Mouse (Mus musculus): Measurements from ENCODE around the gene Pim1. TPM values are rescaled to one million over a fixed set of nuclear protein-coding genes. Genes with fewer than 3 reads are reported as not detected.
"Not testable (repeated sequence)": the region's sequence is repeated elsewhere in the genome, so short reads cannot be mapped to it uniquely, and the experiment has no call there.

Gene Pim1
- polyA plus RNA-seq, 1 experiment from 2014 or later = 32.2 TPM

DNA sequence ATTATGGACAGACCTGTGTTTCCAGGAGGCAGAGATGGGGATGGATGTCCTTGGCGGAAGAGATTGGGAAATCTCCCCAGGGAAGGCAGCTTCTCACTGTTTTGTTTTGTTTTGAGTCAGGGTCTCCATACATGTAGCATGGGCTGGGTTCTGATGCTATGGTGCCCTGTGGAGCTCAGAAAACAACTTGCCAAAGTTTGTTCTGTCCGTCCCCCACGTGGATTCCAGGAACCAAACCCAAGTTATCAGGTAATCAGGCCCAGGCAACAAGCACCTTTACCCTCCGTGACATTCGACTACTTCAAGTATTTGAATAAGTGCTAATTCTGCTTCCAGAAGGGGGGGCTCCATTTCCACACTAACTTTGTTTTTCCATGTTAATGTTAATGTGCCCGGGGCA, 9.0 kb downstream of the Pim1 start:
- peak overlapping the region; percentile 64 for H3K27ac ChIP-seq
- H3K4me3 ChIP-seq = no peak overlapping the region
- DNase-seq (ENCODE audit: extremely low spot score, low spot score) = no peak
- H3K36me3 ChIP-seq (replicated peaks) = peaks cover 17% of the 10 kb centered on the region
- 81% methylated on average over 6 of the region's 6 CpGs for WGBS
- no peaks in the 10 kb centered on the region for H3K9me3 ChIP-seq
- peaks cover 23% of the 10 kb centered on the region for H3K27me3 ChIP-seq (ENCODE audit: poor library complexity, severe bottlenecking)
- peaks cover 15% of the 10 kb centered on the region for H3K4me1 ChIP-seq

DNA sequence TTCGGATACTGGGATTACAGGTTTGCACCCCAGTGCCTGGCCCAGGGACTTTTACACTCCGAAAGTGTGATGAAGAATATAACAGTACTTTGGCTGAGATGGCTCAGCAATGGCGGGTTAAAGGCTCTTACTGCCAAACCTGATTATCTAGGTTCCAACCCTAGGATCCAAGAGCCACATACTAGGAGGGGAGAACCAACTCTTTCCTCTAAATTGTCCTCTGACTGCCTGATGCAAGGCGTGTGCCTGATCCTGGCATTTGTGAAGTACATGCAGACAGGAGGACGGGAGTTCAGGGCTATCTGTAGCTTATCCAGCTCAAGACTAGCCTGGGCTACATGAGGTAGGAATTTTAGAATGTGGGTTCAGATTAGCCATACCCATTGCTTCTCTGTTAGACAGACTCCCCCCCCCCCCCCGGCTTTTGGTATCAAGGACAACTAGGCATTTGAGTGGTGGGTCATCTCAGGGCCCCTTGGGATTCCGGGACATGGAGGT, 9.7 kb downstream of the Pim1 start:
- H3K4me1 ChIP-seq = peaks cover 9% of the 10 kb centered on the region
- H3K36me3 ChIP-seq (replicated peaks) = peaks cover 10% of the 10 kb centered on the region
- DNase-seq (ENCODE audit: extremely low spot score, low spot score) = no peak
- no peaks in the 10 kb centered on the region for H3K9me3 ChIP-seq
- WGBS = 81% methylated on average over 7 of the region's 7 CpGs
- H3K27ac ChIP-seq = peak overlapping the region; percentile 64
- H3K27me3 ChIP-seq (ENCODE audit: poor library complexity, severe bottlenecking) = peaks cover 23% of the 10 kb centered on the region
- H3K4me3 ChIP-seq = no peak overlapping the region

DNA sequence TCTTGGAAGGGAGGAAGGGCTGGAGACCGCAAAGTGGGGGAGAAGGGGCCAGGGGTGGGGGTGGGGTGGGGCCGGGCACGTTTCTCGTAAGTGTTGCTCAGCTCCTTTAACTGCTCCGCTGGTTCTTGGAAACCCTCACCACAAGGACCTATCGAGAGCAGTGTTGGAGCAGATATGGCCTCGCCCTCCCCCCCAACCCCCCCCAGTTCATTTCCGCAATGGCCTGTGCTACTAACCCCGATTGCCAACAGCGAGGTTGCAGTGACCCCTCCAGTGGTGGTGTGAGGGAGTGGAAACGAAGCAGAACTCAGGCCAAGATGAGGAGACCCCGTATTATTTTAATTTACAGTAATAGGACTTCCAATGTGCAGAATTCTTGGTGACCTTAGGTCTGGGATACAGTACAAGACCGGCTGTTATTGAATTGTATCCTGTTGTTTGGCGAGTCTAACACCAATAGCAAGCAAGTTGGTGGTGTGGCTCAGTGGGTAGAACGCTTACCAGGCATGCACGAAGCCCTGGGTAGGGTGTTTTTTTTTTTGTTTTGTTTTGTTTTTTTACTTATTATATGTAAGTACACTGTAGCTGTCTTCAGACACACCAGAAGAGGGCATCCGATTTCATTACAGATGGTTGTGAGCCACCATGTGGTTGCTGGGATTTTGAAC, 10.4 kb downstream of the Pim1 start:
- H3K4me3 ChIP-seq = no peak overlapping the region
- 81% methylated on average over 17 of the region's 17 CpGs for WGBS
- no peak for DNase-seq (ENCODE audit: extremely low spot score, low spot score)
- H3K9me3 ChIP-seq = no peaks in the 10 kb centered on the region
- peaks cover 9% of the 10 kb centered on the region for H3K4me1 ChIP-seq
- peak overlapping the region; percentile 64; the same call in 1 of the 2 replicates for H3K27ac ChIP-seq
- peaks cover 7% of the 10 kb centered on the region for H3K36me3 ChIP-seq (replicated peaks)
- peaks cover 23% of the 10 kb centered on the region for H3K27me3 ChIP-seq (ENCODE audit: poor library complexity, severe bottlenecking)

DNA sequence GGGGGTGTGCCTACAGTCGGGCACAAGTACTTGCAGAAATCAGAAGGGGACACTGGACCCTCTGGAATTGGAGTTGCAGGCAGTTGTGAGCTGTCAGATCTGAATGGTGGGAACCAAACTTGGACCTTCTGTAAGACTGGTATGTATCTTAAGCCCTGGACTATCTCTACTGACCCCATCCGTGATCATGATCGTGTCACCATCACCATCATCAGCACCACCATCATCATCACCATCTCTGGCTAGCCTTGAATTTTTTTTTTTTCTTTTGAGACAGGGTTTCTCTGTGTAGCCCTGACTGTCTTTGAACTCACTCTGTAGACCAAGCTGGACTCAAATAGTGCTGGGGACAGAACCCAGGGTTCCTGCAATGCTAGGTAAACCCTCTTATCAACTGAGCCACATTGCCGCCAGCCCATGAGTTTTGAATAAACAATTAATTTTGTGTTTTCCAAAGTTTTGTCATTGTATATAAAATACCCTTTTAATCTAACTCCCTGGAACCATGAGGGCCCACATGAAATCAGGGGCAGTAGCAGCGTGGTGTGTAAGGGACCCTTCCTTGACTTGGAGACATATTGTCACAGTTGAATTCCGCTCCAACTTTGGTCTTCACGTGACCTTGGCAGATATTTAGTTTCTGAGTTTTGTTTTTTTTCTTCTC, 11.6 kb downstream of the Pim1 start:
- no peak for DNase-seq (ENCODE audit: extremely low spot score, low spot score)

DNA sequence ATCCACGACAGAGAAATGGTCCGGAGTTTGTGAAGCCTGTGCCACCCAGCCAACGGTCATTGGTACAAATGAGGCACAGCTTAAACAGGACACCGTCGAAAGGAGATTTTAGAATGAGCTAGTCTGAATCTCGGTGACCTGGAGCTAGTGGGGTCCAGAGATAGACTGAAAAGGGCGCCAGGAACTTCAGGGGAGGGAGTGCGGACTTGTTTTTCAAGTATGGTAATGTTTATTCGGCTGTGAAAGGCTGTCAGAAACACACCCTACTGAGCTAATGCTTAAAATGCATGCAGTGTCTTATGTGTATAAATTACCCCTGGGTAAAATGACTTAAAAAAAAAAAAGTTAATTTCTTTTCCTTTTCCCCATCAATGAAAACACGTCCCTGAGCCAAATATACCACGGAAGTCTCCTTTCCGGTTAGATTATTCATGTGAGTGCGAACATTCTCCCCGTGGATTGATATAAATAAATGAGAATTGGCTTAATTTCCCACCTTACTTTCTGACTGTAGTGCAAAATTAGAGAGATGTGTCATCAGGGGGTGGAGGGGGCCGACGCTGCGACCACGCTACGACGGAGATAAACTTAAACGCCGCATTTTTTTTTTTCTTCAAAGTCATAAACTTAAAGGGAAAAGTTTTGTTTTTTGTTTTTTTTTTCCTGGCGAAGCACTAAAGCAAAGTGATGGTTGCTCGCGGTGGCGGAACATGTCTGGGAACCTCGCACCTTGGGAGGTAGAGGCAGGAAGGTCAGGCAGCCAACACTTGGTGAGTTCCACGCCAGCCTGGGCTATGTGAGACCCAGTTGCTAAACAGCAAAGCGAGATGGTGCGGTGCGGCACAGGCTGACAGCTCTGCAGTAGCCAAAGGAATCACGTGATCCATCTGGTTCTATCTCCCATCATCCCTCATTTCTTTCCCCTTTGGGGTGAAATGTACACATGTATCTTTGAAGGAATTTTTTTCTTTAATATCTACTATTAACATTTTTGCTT, 12.4 kb downstream of the Pim1 start:
- peak overlapping the region; percentile 19; the same call in 1 of the 2 replicates for H3K4me3 ChIP-seq
- peaks cover 8% of the 10 kb centered on the region for H3K4me1 ChIP-seq
- H3K27ac ChIP-seq = no peak overlapping the region
- no peaks in the 10 kb centered on the region for H3K9me3 ChIP-seq
- H3K27me3 ChIP-seq (ENCODE audit: poor library complexity, severe bottlenecking) = peaks cover 23% of the 10 kb centered on the region
- H3K36me3 ChIP-seq (replicated peaks) = no peaks in the 10 kb centered on the region
- no peak for DNase-seq (ENCODE audit: extremely low spot score, low spot score)
- 22% methylated on average over 32 of the region's 32 CpGs for WGBS

More for the DNA sequence above, 11.6 kb downstream of the Pim1 start:
- Histone ChIP-seq H3K27ac (no peak overlapping the region), H3K27me3 (ENCODE audit: poor library complexity, severe bottlenecking) (peaks cover 23% of the 10 kb centered on the region), H3K4me3 (no peak overlapping the region), H3K4me1 (peaks cover 9% of the 10 kb centered on the region), H3K9me3 (no peaks in the 10 kb centered on the region), H3K36me3 (replicated peaks) (no peaks in the 10 kb centered on the region)
- 79% methylated on average over 7 of the region's 7 CpGs for WGBS

DNA sequence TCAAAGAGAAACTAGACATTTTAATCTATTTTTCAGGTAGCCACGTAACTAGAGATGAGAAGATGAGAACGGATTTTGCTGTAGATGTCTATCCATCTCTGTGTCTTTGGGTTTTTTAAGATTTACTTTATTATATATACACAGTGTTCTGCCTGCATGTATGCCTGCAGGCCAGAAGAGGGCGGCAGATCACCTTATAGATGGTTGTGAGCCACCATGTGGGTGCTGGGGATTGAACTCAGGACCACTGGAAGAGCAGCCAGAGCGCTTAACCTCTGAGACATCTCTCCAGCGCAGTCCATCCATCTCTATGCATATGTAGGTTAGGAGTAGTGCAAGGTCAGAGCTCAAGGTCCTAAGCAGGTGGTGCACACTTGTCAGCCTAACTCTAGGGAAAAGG, 13.1 kb downstream of the Pim1 start:
- Histone ChIP-seq H3K4me1 (peaks cover 6% of the 10 kb centered on the region), H3K36me3 (replicated peaks) (no peaks in the 10 kb centered on the region), H3K27me3 (ENCODE audit: poor library complexity, severe bottlenecking) (peaks cover 23% of the 10 kb centered on the region), H3K9me3 (no peaks in the 10 kb centered on the region), H3K4me3 (no peak overlapping the region), H3K27ac (no peak overlapping the region)
- WGBS = 78% methylated on average over 5 of the region's 5 CpGs
- no peak for DNase-seq (ENCODE audit: extremely low spot score, low spot score)

DNA sequence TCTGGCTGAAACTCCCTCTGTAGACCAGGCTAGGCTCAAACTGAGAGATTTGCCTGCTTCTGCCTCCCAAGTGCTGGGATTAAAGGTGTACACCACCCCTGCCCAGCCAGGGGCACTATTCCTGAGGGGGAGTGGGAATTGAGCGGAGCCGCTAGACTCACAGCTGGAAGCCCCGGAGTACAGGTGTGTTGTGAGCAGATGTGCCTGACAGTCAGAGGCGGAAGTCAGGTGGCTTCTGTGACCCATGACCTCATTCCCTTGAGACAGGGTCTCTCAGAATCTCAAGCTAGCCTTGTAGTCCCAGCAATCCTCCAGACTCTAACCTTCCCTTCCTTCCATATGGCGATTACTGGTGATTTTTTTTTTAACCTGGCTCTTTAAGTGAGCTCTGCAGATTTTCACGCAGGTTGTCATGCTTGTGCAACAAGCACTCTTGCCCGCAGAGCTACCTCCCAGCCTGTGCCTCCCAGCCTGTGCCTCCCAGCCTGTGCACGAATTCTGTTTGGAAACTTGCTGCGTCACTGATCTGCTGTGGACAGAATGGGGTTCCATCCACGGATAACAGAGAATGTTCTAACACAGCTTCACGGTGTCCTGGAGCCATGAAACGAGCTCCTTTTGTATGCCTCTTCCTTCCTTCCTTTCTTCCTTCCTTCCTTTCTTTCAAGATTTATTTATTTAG, 18.5 kb downstream of the Pim1 start:
- no peaks in the 10 kb centered on the region for H3K36me3 ChIP-seq (replicated peaks)
- H3K4me1 ChIP-seq = peaks cover 9% of the 10 kb centered on the region
- H3K4me3 ChIP-seq = no peak overlapping the region
- DNase-seq (ENCODE audit: extremely low spot score, low spot score) = no peak
- no peaks in the 10 kb centered on the region for H3K9me3 ChIP-seq
- peak overlapping the region; percentile 44 for H3K27ac ChIP-seq
- H3K27me3 ChIP-seq (ENCODE audit: poor library complexity, severe bottlenecking) = no peaks in the 10 kb centered on the region; the same call in 1 of the 2 replicates
- 79% methylated on average over 12 of the region's 12 CpGs for WGBS

DNA sequence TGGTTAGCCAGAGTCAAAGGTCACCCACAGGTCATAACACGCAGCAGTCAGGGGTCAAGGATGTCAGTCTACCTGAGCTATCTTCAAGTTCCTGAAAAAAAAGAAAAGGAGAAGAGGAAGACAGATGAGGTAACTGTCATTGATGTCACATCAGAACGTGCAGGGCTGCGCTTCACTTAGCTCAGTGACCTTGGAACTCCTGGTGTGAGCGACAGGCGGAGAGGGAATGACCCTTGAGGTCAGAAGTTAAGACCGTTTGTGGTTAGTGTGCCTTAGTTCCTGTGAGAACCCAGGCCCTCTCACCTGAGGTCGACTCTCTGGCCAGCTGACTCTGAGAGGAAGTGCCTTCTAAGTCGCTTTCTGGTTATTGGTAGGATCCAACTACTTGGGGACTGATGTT, 20.1 kb downstream of the Pim1 start:
- Histone ChIP-seq H3K4me3 (no peak overlapping the region), H3K4me1 (peaks cover 13% of the 10 kb centered on the region), H3K9me3 (no peaks in the 10 kb centered on the region), H3K27me3 (ENCODE audit: poor library complexity, severe bottlenecking) (no peaks in the 10 kb centered on the region), H3K27ac (no peak overlapping the region), H3K36me3 (replicated peaks) (no peaks in the 10 kb centered on the region)
- DNase-seq (ENCODE audit: extremely low spot score, low spot score) = no peak
- WGBS = 65% methylated on average over 8 of the region's 8 CpGs

DNA sequence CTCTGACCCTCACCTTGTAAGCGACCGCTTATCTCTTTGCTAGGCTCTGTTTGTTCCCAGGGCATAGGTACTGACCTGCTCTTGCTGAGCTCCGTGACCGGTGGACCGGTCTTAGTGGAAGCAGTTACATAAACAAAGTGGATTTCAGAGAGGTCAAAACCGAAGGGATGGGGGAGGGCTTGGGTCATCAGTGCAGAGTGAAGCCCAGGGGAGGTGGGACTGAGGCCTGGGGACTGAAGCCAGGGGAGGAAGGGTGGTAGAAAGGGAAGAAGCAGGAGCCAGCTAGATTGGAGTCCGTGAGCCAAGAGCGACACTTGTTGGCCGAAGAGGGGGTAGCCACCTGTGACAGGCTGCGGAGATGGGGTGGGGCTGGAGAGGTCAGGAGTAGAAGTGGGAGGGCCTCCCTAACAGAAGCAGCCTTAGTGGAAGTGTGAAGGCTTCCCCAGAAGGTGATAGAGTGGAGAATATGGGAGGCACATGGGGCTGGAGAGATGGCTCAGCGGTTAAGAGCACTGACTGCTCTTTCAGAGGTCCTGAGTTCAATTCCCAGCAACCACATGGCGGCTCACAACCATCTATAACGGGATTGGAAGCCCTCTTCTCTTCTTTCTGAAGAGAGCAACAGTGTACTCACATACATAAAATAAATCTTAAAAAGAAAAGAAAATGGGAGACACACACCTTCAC, 22.6 kb downstream of the Pim1 start:
- H3K27ac ChIP-seq = peak overlapping the region; percentile 48; the same call in 1 of the 2 replicates
- DNase-seq (ENCODE audit: extremely low spot score, low spot score) = peak; percentile 75
- no peaks in the 10 kb centered on the region for H3K9me3 ChIP-seq
- no peaks in the 10 kb centered on the region for H3K36me3 ChIP-seq (replicated peaks)
- 35% methylated on average over 13 of the region's 13 CpGs for WGBS
- H3K27me3 ChIP-seq (ENCODE audit: poor library complexity, severe bottlenecking) = no peaks in the 10 kb centered on the region
- no peak overlapping the region for H3K4me3 ChIP-seq
- H3K4me1 ChIP-seq = peaks cover 13% of the 10 kb centered on the region

DNA sequence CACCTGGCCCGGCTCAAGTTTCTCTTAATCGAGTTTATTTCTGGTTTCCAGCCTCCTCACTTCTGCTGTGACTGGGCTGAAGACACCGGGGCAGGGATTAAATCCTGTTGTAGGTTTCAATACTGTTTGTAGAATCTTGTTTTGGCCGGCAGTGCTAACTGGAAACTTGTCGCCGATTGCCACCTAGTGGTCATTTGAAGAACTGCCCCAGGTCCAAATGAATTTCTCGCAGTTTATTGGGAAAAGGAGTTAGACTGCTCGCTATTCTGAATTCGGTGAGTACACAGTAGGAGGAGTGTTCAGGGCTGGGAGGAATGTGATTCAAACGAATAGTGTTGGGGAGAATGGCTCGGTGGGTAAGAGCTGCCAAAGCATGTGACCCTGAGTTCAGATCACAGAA, 23.9 kb downstream of the Pim1 start:
- Histone ChIP-seq H3K9me3 (no peaks in the 10 kb centered on the region), H3K36me3 (replicated peaks) (no peaks in the 10 kb centered on the region), H3K27me3 (ENCODE audit: poor library complexity, severe bottlenecking) (no peaks in the 10 kb centered on the region), H3K4me1 (peaks cover 9% of the 10 kb centered on the region), H3K4me3 (no peak overlapping the region), H3K27ac (0 out of 2 replicates have a peak overlapping the region, but pooled peaks have one; percentile 57)
- DNase-seq (ENCODE audit: extremely low spot score, low spot score) = peak; percentile 81
- WGBS = 4% methylated on average over 11 of the region's 11 CpGs

DNA sequence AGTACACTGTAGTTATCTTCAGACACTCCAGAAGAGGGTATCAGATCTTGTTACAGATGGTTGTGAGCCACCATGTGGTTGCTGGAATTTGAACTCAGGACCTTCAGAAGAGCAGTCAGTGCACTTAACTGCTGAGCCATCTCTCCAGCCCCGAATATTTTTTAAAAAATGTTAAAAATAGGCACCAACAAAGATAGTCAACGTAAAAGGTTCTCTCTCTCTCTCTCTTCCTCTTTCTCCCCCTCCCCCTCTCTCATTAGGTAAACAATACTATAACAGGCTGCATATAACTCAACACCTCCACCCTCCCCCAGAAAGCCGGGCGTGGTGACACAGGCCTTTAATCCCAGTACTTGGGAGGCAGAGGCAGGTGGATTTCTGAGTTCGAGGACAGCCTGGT, 28.1 kb downstream of the Pim1 start:
- not testable (repeated sequence) for H3K27ac ChIP-seq; H3K4me1 ChIP-seq; H3K36me3 ChIP-seq (replicated peaks); DNase-seq (ENCODE audit: extremely low spot score, low spot score); H3K27me3 ChIP-seq (ENCODE audit: poor library complexity, severe bottlenecking); H3K4me3 ChIP-seq; H3K9me3 ChIP-seq
- 93% methylated on average over 5 of the region's 5 CpGs for WGBS

Data from forebrain, embryonic 10.5 days (tissue).